Mouse (Mus musculus): ENCODE measurements around the gene Crb2. TPM values are rescaled to one million over a fixed set of nuclear protein-coding genes. Genes with fewer than 3 reads are reported as not detected.

The Crb2 gene
- polyA plus RNA-seq, 1 experiment from 2014 or later: 3.8 TPM

- Histone ChIP-seq H3K27me3 (no peaks in the 10 kb centered on the region), H3K4me1 (peaks cover 13% of the 10 kb centered on the region), H3K27ac (no peak overlapping the region), H3K9ac (no peak overlapping the region), H3K9me3 (no peaks in the 10 kb centered on the region), H3K4me2 (replicated peaks) (no peak overlapping the region), H3K36me3 (no peaks in the 10 kb centered on the region; the same call in none of the 2 replicates), H3K4me3 (no peak overlapping the region)
- WGBS: 80% methylated on average over 7 of the region's 7 CpGs
- ATAC-seq (ENCODE audit: insufficient number of reproducible peaks, insufficient read depth, low FRiP score, low TSS enrichment): no peak
Measured at GRCm38 (mm10) chr2:37838202-37838984, 62.3 kb downstream of the Crb2 start.

GRCm38 (mm10) chr2:37839922-37840321 lies 63.9 kb downstream of the Crb2 start:
- H3K4me2 ChIP-seq (replicated peaks): no peak overlapping the region
- no peak overlapping the region for H3K9ac ChIP-seq
- H3K4me1 ChIP-seq: peaks cover 13% of the 10 kb centered on the region
- H3K36me3 ChIP-seq: no peaks in the 10 kb centered on the region; the same call in 1 of the 2 replicates
- no peaks in the 10 kb centered on the region for H3K9me3 ChIP-seq
- H3K27ac ChIP-seq: no peak overlapping the region
- no peak for ATAC-seq (ENCODE audit: insufficient number of reproducible peaks, insufficient read depth, low FRiP score, low TSS enrichment)
- no peak overlapping the region for H3K4me3 ChIP-seq
- no peaks in the 10 kb centered on the region for H3K27me3 ChIP-seq

DNA sequence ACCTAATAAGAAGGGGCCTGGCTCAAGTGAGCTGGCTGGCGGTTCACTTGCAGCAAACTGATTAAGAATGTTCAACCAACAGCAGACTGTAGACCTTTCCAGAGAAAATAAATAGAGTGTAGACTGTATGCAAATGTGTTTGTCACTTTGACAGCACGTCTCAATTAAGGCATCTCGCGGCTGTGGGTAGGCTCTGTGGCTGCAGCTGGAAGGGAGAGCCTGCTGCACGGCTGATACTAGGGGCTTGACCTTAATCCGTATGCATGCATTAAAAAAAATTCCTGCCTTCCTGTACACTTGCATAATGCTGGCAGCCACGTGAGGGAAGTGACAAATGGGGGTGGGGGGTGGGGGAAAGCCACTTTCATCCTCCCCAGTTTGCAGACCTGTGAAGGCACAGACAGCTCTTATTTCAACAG lies 66.1 kb downstream of the Crb2 start:
- Histone ChIP-seq H3K27me3 (no peaks in the 10 kb centered on the region), H3K36me3 (no peaks in the 10 kb centered on the region; the same call in 1 of the 2 replicates), H3K9me3 (no peaks in the 10 kb centered on the region), H3K4me2 (replicated peaks) (no peak overlapping the region), H3K4me3 (no peak overlapping the region), H3K27ac (no peak overlapping the region; the same call in 1 of the 2 replicates), H3K9ac (no peak overlapping the region), H3K4me1 (peaks cover 13% of the 10 kb centered on the region)
- 0 out of 2 replicates have a peak, but pooled peaks have one; percentile 28 for ATAC-seq (ENCODE audit: insufficient number of reproducible peaks, insufficient read depth, low FRiP score, low TSS enrichment)
- 5% methylated on average over 7 of the region's 7 CpGs for WGBS

DNA sequence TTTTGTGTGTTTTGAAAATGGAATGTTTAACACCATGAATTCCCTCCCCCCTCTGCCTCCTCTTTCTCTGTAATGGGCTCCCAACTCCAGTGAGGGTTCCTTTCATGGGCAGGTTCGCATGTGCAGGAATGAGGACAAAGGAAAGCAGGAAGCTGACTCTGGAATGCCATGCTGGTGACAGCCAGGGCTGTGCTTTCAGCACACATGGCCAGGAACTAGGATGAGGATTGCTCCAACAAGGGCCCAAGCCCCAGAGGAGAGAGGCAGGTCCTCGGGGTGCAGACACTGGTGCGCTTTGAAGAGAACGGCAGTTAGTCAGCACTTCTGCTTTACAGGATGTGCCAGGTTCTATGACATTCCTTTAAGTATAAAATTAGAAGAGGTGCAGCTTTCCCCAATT lies 66.7 kb downstream of the Crb2 start:
- Histone ChIP-seq H3K4me1 (peaks cover 13% of the 10 kb centered on the region), H3K27ac (peak overlapping the region; percentile 63), H3K4me3 (no peak overlapping the region), H3K9me3 (no peaks in the 10 kb centered on the region), H3K4me2 (replicated peaks) (no peak overlapping the region), H3K27me3 (no peaks in the 10 kb centered on the region), H3K36me3 (no peaks in the 10 kb centered on the region; the same call in 1 of the 2 replicates), H3K9ac (no peak overlapping the region)
- WGBS: 24% methylated on average over 4 of the region's 4 CpGs
- ATAC-seq (ENCODE audit: insufficient number of reproducible peaks, insufficient read depth, low FRiP score, low TSS enrichment): no peak

Other genes starting within 250 kb of the Crb2 start
- gene Strbp, start 72.4 kb upstream of the Crb2 start, polyA plus RNA-seq (2016; fragmentation: Nextera tagmentation; extraction: Ambion mirVana): 47.7 and 47.9 TPM in 2 replicates